Mouse (Mus musculus) ES-Bruce4 (cell line): ENCODE measurements around the gene Ccdc73.

ENCODE experiments used
- CTCF ChIP-seq: IDR thresholded peaks from one replicate; pipeline ENCODE4 v1.8.1; 2011; ENCODE audit warnings: low read depth, low read length
- POLR2A ChIP-seq: IDR thresholded peaks from one replicate; pipeline ENCODE4 v1.8.1; 2011; ENCODE audit warnings: low read length; ENCODE audit not compliant: insufficient read depth

GRCm38 (mm10) chr2:105048301-105048700 lies 180.7 kb downstream of the Ccdc73 start:
- TF ChIP-seq CTCF (no peak), POLR2A (no peak)
